Mouse (Mus musculus) C2C12 (cell line): ENCODE results near the gene Tprkb. TPM values are rescaled to one million over a fixed set of nuclear protein-coding genes. Genes with fewer than 3 reads are reported as not detected.
"Not testable (repeated sequence)": the region's sequence is repeated elsewhere in the genome, so short reads cannot be mapped to it uniquely, and the experiment has no call there.

Source experiments
- H3K27me3 ChIP-seq: one replicate; pipeline ENCODE4 v1.6.1; 2011; ENCODE audit not compliant: control insufficient read depth, insufficient read depth, insufficient read length
- H3K36me3 ChIP-seq: one replicate; pipeline ENCODE4 v1.6.1; 2011; ENCODE audit not compliant: control insufficient read depth, insufficient read depth
- H3K4me3 ChIP-seq: one replicate; pipeline ENCODE4 v1.5.1; 2011; ENCODE audit warnings: mild to moderate bottlenecking, control low read depth; ENCODE audit not compliant: poor library complexity, insufficient read depth, severe bottlenecking
- H3K79me2 ChIP-seq: one replicate; pipeline ENCODE4 v1.6.1; 2011; ENCODE audit not compliant: control insufficient read depth, insufficient read depth
- H3K79me3 ChIP-seq: one replicate; pipeline ENCODE4 v1.6.1; 2011; ENCODE audit warnings: low read depth, control low read depth
- H3ac ChIP-seq: one replicate; pipeline ENCODE3; 2011; ENCODE audit warnings: low read depth; ENCODE audit not compliant: control insufficient read depth, insufficient read length
- CEBPB ChIP-seq: IDR thresholded peaks from one replicate; pipeline ENCODE4 v1.6.1; 2011; ENCODE audit warnings: low read depth, mild to moderate bottlenecking, control low read depth, moderate library complexity
- CTCF ChIP-seq: IDR thresholded peaks from one replicate; pipeline ENCODE4 v1.5.1; 2011; ENCODE audit not compliant: control insufficient read depth, insufficient read depth, insufficient read length
- FOSL1 ChIP-seq: IDR thresholded peaks from one replicate; pipeline ENCODE4 v1.8.0; 2011; ENCODE audit warnings: mild to moderate bottlenecking, low read length; ENCODE audit not compliant: poor library complexity, insufficient read depth, severe bottlenecking
- MAX ChIP-seq: IDR thresholded peaks from one replicate; pipeline ENCODE4 v1.6.1; 2011; ENCODE audit warnings: mild to moderate bottlenecking, control low read depth
- MYOD1 ChIP-seq: IDR thresholded peaks from one replicate; pipeline ENCODE4 v1.6.1; 2011; ENCODE audit warnings: low read depth; ENCODE audit not compliant: control insufficient read depth, insufficient read length
- MYOG ChIP-seq: IDR thresholded peaks from one replicate; pipeline ENCODE4 v1.6.1; 2011; ENCODE audit not compliant: control insufficient read depth, insufficient read length; ENCODE audit errors: extremely low read depth
- USF1 ChIP-seq: IDR thresholded peaks from one replicate; pipeline ENCODE4 v1.6.1; 2011; ENCODE audit warnings: low read depth, mild to moderate bottlenecking, control low read depth, moderate library complexity
- polyA plus RNA-seq: library from polyadenylated mRNA; unstranded; fragments of >200 nt; fragmentation: generic; extraction: Trizol; gene quantifications from one replicate; pipeline ENCODE4 v1.2.1, GENCODE M21; 2012; ENCODE audit warnings: missing spikeins

Tprkb gene
- polyA plus RNA-seq, 1 experiment: 25.6 TPM

- no peak overlapping the region for H3ac ChIP-seq
- no peaks in the 10 kb centered on the region for H3K79me3 ChIP-seq
- H3K36me3 ChIP-seq: no peaks in the 10 kb centered on the region
- no peak overlapping the region for H3K4me3 ChIP-seq
- peaks cover 7% of the 10 kb centered on the region for H3K27me3 ChIP-seq
- no peak for TF ChIP-seq CTCF
- no peak for TF ChIP-seq MYOG
- TF ChIP-seq MYOD1: no peak
- no peak for TF ChIP-seq FOSL1
- TF ChIP-seq USF1: no peak
- TF ChIP-seq MAX: no peak
- TF ChIP-seq CEBPB: no peak
- no peaks in the 10 kb centered on the region for H3K79me2 ChIP-seq
Measured at GRCm38 (mm10) chr6:85902303-85902702, 9.4 kb upstream of the Tprkb start.

DNA sequence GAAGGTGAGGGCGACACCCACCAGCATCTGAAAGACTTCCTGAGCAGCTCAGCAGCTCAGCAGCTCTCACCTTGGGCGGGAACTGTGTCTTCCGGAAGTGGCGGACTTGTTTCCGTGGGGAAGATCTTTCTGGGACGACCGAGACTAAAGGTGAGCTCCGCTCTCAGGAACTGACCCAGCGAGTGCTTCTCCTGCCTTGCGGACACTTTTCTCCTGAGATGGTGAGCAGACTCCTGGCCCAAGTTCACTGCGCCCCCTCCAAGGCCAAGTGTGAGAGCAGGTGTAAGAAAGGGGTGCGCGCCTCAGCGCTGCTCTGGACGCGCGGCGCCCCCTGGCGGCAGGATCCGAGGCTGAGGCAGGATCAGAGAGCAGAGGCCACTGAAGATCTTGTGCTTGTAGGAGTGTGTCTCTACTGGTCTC lies 7.0 kb upstream of the Tprkb start, which contains the start of gene Nat8f4:
Gene Nat8f4, minus strand, starts transcription at position 243 of the 420 bp plus-strand sequence.
- not testable (repeated sequence) for H3K79me3 ChIP-seq, H3K79me2 ChIP-seq, H3K36me3 ChIP-seq, H3ac ChIP-seq, H3K4me3 ChIP-seq
- peaks cover 15% of the 10 kb centered on the region for H3K27me3 ChIP-seq

- not testable (repeated sequence) for H3K4me3 ChIP-seq
Measured at GRCm38 (mm10) chr6:85906911-85907351, 4.7 kb upstream of the Tprkb start.

GRCm38 (mm10) chr6:85908341-85908740 lies 3.3 kb upstream of the Tprkb start:
- Histone ChIP-seq H3ac (no peak overlapping the region), H3K36me3 (no peaks in the 10 kb centered on the region), H3K79me2 (no peaks in the 10 kb centered on the region), H3K27me3 (peaks cover 15% of the 10 kb centered on the region), H3K79me3 (no peaks in the 10 kb centered on the region), H3K4me3 (no peak overlapping the region)
- TF ChIP-seq USF1 (no peak), FOSL1 (no peak), CEBPB (no peak), MYOG (no peak), MAX (no peak), MYOD1 (no peak), CTCF (no peak)

More at GRCm38 (mm10) chr6:85906911-85907351, 4.7 kb upstream of the Tprkb start:
- H3K79me2 ChIP-seq, H3ac ChIP-seq, H3K36me3 ChIP-seq, H3K79me3 ChIP-seq: not testable (repeated sequence)
- peaks cover 15% of the 10 kb centered on the region for H3K27me3 ChIP-seq

- no peaks in the 10 kb centered on the region for H3K79me2 ChIP-seq
- TF ChIP-seq USF1: no peak
- TF ChIP-seq CTCF: no peak
- TF ChIP-seq MYOG: no peak
- no peak for TF ChIP-seq FOSL1
- no peak for TF ChIP-seq CEBPB
- TF ChIP-seq MAX: no peak
- no peak for TF ChIP-seq MYOD1
- H3K79me3 ChIP-seq: no peaks in the 10 kb centered on the region
- no peaks in the 10 kb centered on the region for H3K36me3 ChIP-seq
- no peak overlapping the region for H3K4me3 ChIP-seq
- peaks cover 15% of the 10 kb centered on the region for H3K27me3 ChIP-seq
- no peak overlapping the region for H3ac ChIP-seq
Measured at GRCm38 (mm10) chr6:85909704-85910103, 2.0 kb upstream of the Tprkb start.

DNA sequence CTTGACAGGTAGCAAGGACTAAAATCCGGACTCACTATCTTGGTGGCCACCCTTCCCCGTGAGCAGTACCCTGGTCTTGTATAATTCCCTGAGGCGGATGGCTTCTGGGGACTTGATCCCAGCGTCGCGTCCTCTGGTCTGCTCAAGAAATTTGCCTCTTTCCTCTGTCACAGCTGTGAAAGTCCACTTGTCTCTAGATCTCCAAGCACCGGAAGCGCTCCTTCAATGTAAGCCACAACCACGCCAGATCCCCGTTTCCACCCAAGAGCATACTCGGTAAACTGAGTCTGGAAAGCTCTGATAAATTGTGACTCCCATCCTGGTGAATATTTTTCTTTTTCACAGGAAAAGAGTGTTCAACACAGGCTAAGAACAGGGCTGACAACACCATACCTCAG lies 3.5 kb downstream of the Tprkb start:
- Histone ChIP-seq H3K36me3 (peaks cover 4% of the 10 kb centered on the region), H3ac (peak overlapping the region; percentile 74), H3K79me3 (peaks cover 9% of the 10 kb centered on the region), H3K79me2 (peaks cover 35% of the 10 kb centered on the region), H3K27me3 (no peaks in the 10 kb centered on the region), H3K4me3 (peak overlapping the region; percentile 49)
- TF ChIP-seq USF1: no peak
- TF ChIP-seq MAX: no peak
- no peak for TF ChIP-seq FOSL1
- TF ChIP-seq MYOD1: no peak
- no peak for TF ChIP-seq CTCF
- TF ChIP-seq CEBPB: no peak
